Mouse (Mus musculus): ENCODE measurements at regions not wholly inside any gene's neighbourhood (a gene's known extent, or its start where the extent isn't known, plus 50 kb on each side); places are given as distances from the start of the nearest gene placed in this dataset.

- DNase-seq (ENCODE audit: low spot score) = no peak
Observed at GRCm38 (mm10) chr13:30085446-30085845, 50.8 kb upstream of the Mboat1 start.

GRCm38 (mm10) chr13:30085005-30085404, 51.3 kb upstream of the Mboat1 start:
- DNase-seq (ENCODE audit: low spot score) = peak; percentile 57

- DNase-seq (ENCODE audit: low spot score) = no peak
Observed at GRCm38 (mm10) chr13:30084386-30084785, 51.9 kb upstream of the Mboat1 start.

- no peak for DNase-seq (ENCODE audit: low spot score)
Observed at GRCm38 (mm10) chr13:30083949-30084348, 52.3 kb upstream of the Mboat1 start.

- DNase-seq (ENCODE audit: low spot score) = no peak
Observed at GRCm38 (mm10) chr13:30082761-30083160, 53.5 kb upstream of the Mboat1 start.

GRCm38 (mm10) chr13:30080705-30081474, 55.4 kb upstream of the Mboat1 start:
- DNase-seq (ENCODE audit: low spot score) = no peak

- no peak for DNase-seq (ENCODE audit: low spot score)
Observed at GRCm38 (mm10) chr13:30074517-30075064, 61.7 kb upstream of the Mboat1 start.

GRCm38 (mm10) chr13:30074069-30074468, 62.2 kb upstream of the Mboat1 start:
- no peak for DNase-seq (ENCODE audit: low spot score)

GRCm38 (mm10) chr13:30069397-30069796, 66.9 kb upstream of the Mboat1 start:
- no peak for DNase-seq (ENCODE audit: low spot score)

- no peak for DNase-seq (ENCODE audit: low spot score)
Observed at GRCm38 (mm10) chr13:30067581-30068375, 68.5 kb upstream of the Mboat1 start.

- no peak for DNase-seq (ENCODE audit: low spot score)
Observed at GRCm38 (mm10) chr13:30065520-30065919, 70.8 kb upstream of the Mboat1 start.

- no peak for DNase-seq (ENCODE audit: low spot score)
Observed at GRCm38 (mm10) chr13:30063741-30064140, 72.5 kb upstream of the Mboat1 start.

GRCm38 (mm10) chr13:30062285-30062684, 74.0 kb upstream of the Mboat1 start:
- no peak for DNase-seq (ENCODE audit: low spot score)

GRCm38 (mm10) chr13:30055141-30055645, 69.3 kb upstream of the E2f3 start:
- no peak for DNase-seq (ENCODE audit: low spot score)

- DNase-seq (ENCODE audit: low spot score) = no peak
Observed at GRCm38 (mm10) chr13:30051891-30052550, 66.2 kb upstream of the E2f3 start.

GRCm38 (mm10) chr13:30050745-30051508, 65.1 kb upstream of the E2f3 start:
- no peak for DNase-seq (ENCODE audit: low spot score)

GRCm38 (mm10) chr13:30048260-30048859, 62.5 kb upstream of the E2f3 start:
- no peak for DNase-seq (ENCODE audit: low spot score)

- no peak for DNase-seq (ENCODE audit: low spot score)
Observed at GRCm38 (mm10) chr13:30046504-30047169, 60.8 kb upstream of the E2f3 start.

- DNase-seq (ENCODE audit: low spot score) = no peak
Observed at GRCm38 (mm10) chr13:30046061-30046460, 60.2 kb upstream of the E2f3 start.

GRCm38 (mm10) chr13:30045225-30045624, 59.4 kb upstream of the E2f3 start:
- no peak for DNase-seq (ENCODE audit: low spot score)

Data from ovary, adult 18-20 months (tissue).